Mouse (Mus musculus): Measurements from ENCODE around the gene Impg2.

- TF ChIP-seq CTCF (IDR thresholded peaks at IDR 0.05; ENCODE audit: low read depth): no peak
- no peak for TF ChIP-seq EP300 (IDR thresholded peaks at IDR 0.05; ENCODE audit: low read depth)
Observed at GRCm38 (mm10) chr16:56273917-56274316, 69.8 kb downstream of the Impg2 start.

All from liver, postnatal 0 days (tissue).